Mouse (Mus musculus): ENCODE results near the gene B3galt1. TPM values are rescaled to one million over a fixed set of nuclear protein-coding genes. Genes with fewer than 3 reads are reported as not detected.

Gene B3galt1
- polyA plus RNA-seq, 1 experiment from 2014 or later = 8.3 TPM

- 73% methylated on average over 2 of the region's 2 CpGs for WGBS
- H3K4me3 ChIP-seq (ENCODE audit: low read depth, low read length) = no peak overlapping the region
- no peak overlapping the region for H3K9ac ChIP-seq (ENCODE audit: low read depth, low read length)
- H3K9me3 ChIP-seq (ENCODE audit: control insufficient read depth, low read length) = no peaks in the 10 kb centered on the region
- no peak overlapping the region for H3K4me2 ChIP-seq (ENCODE audit: low read depth, low read length)
- no peaks in the 10 kb centered on the region for H3K36me3 ChIP-seq (ENCODE audit: control insufficient read depth, insufficient read depth, low read length)
- DNase-seq (ENCODE audit: low spot score) (no peak), ATAC-seq (ENCODE audit: low read depth) (no peak)
- no peaks in the 10 kb centered on the region for H3K27me3 ChIP-seq (replicated peaks; ENCODE audit: control insufficient read depth, insufficient read depth, low read length)
- H3K27ac ChIP-seq (replicated peaks; ENCODE audit: low read depth, low read length) = no peak overlapping the region
- H3K4me1 ChIP-seq (ENCODE audit: control insufficient read depth, insufficient read depth, low read length) = no peaks in the 10 kb centered on the region
Observed at GRCm38 (mm10) chr2:68143292-68143691, 577.6 kb downstream of the B3galt1 start.

- Histone ChIP-seq H3K9ac (ENCODE audit: low read depth, low read length) (no peak overlapping the region), H3K9me3 (ENCODE audit: control insufficient read depth, low read length) (no peaks in the 10 kb centered on the region), H3K4me2 (ENCODE audit: low read depth, low read length) (no peak overlapping the region), H3K4me1 (ENCODE audit: control insufficient read depth, insufficient read depth, low read length) (no peaks in the 10 kb centered on the region), H3K36me3 (ENCODE audit: control insufficient read depth, insufficient read depth, low read length) (no peaks in the 10 kb centered on the region), H3K4me3 (ENCODE audit: low read depth, low read length) (no peak overlapping the region), H3K27ac (replicated peaks; ENCODE audit: low read depth, low read length) (no peak overlapping the region), H3K27me3 (replicated peaks; ENCODE audit: control insufficient read depth, insufficient read depth, low read length) (no peaks in the 10 kb centered on the region)
- 88% methylated on average over 5 of the region's 5 CpGs for WGBS
- no peak for DNase-seq (ENCODE audit: low spot score)
- ATAC-seq (ENCODE audit: low read depth) = no peak
Observed at GRCm38 (mm10) chr2:68159751-68160150, 594.1 kb downstream of the B3galt1 start.

- no peak overlapping the region for H3K27ac ChIP-seq (replicated peaks; ENCODE audit: low read depth, low read length)
- H3K9me3 ChIP-seq (ENCODE audit: control insufficient read depth, low read length) = no peaks in the 10 kb centered on the region
- no peaks in the 10 kb centered on the region for H3K4me1 ChIP-seq (ENCODE audit: control insufficient read depth, insufficient read depth, low read length)
- H3K9ac ChIP-seq (ENCODE audit: low read depth, low read length) = no peak overlapping the region
- no peaks in the 10 kb centered on the region for H3K36me3 ChIP-seq (ENCODE audit: control insufficient read depth, insufficient read depth, low read length)
- no peaks in the 10 kb centered on the region for H3K27me3 ChIP-seq (replicated peaks; ENCODE audit: control insufficient read depth, insufficient read depth, low read length)
- no peak for DNase-seq (ENCODE audit: low spot score)
- no peak overlapping the region for H3K4me3 ChIP-seq (ENCODE audit: low read depth, low read length)
- no peak for ATAC-seq (ENCODE audit: low read depth)
- 82% methylated on average over 2 of the region's 2 CpGs for WGBS
- H3K4me2 ChIP-seq (ENCODE audit: low read depth, low read length) = no peak overlapping the region
Observed at GRCm38 (mm10) chr2:68160566-68160965, 594.9 kb downstream of the B3galt1 start.

GRCm38 (mm10) chr2:68162012-68162411 lies 596.3 kb downstream of the B3galt1 start:
- H3K36me3 ChIP-seq (ENCODE audit: control insufficient read depth, insufficient read depth, low read length) = no peaks in the 10 kb centered on the region
- ATAC-seq (ENCODE audit: low read depth) = no peak
- 79% methylated on average over 4 of the region's 4 CpGs for WGBS
- H3K27me3 ChIP-seq (replicated peaks; ENCODE audit: control insufficient read depth, insufficient read depth, low read length) = no peaks in the 10 kb centered on the region
- no peaks in the 10 kb centered on the region for H3K4me1 ChIP-seq (ENCODE audit: control insufficient read depth, insufficient read depth, low read length)
- H3K9me3 ChIP-seq (ENCODE audit: control insufficient read depth, low read length) = no peaks in the 10 kb centered on the region
- H3K4me3 ChIP-seq (ENCODE audit: low read depth, low read length) = no peak overlapping the region
- H3K9ac ChIP-seq (ENCODE audit: low read depth, low read length) = no peak overlapping the region
- no peak for DNase-seq (ENCODE audit: low spot score)
- no peak overlapping the region for H3K4me2 ChIP-seq (ENCODE audit: low read depth, low read length)
- no peak overlapping the region for H3K27ac ChIP-seq (replicated peaks; ENCODE audit: low read depth, low read length)

GRCm38 (mm10) chr2:68171306-68171705 lies 605.6 kb downstream of the B3galt1 start:
- no peak overlapping the region for H3K9ac ChIP-seq (ENCODE audit: low read depth, low read length)
- H3K27ac ChIP-seq (replicated peaks; ENCODE audit: low read depth, low read length) = no peak overlapping the region
- H3K4me1 ChIP-seq (ENCODE audit: control insufficient read depth, insufficient read depth, low read length) = no peaks in the 10 kb centered on the region
- H3K36me3 ChIP-seq (ENCODE audit: control insufficient read depth, insufficient read depth, low read length) = no peaks in the 10 kb centered on the region
- 73% methylated on average over 10 of the region's 10 CpGs for WGBS
- no peak overlapping the region for H3K4me2 ChIP-seq (ENCODE audit: low read depth, low read length)
- H3K4me3 ChIP-seq (ENCODE audit: low read depth, low read length) = no peak overlapping the region
- no peak for ATAC-seq (ENCODE audit: low read depth)
- no peaks in the 10 kb centered on the region for H3K27me3 ChIP-seq (replicated peaks; ENCODE audit: control insufficient read depth, insufficient read depth, low read length)
- no peak for DNase-seq (ENCODE audit: low spot score)
- H3K9me3 ChIP-seq (ENCODE audit: control insufficient read depth, low read length) = no peaks in the 10 kb centered on the region

Small RNA genes within 50 kb of the gene (microRNA-seq; reads per million reads assigned to microRNA genes)
- gene Mir6335 (ENCODE audit: borderline number of aligned reads) (not detected), gene Mir7224 (ENCODE audit: borderline number of aligned reads) (2.2 reads per million, percentile 8 among the genes with 10 or more reads in this experiment)

Other genes starting within 250 kb of the B3galt1 start
- gene Gm21830, start 152.1 kb upstream of the B3galt1 start, polyA plus RNA-seq (2014; fragmentation: Nextera tagmentation; extraction: Ambion mirVana) = not detected in 2 replicates
- not detected in 2 replicates for gene Gm26727, start 132.7 kb upstream of the B3galt1 start, polyA plus RNA-seq (2014; fragmentation: Nextera tagmentation; extraction: Ambion mirVana)
- gene Xirp2, start 119.9 kb upstream of the B3galt1 start, polyA plus RNA-seq (2014; fragmentation: Nextera tagmentation; extraction: Ambion mirVana) = 0.34 and 0.85 TPM in 2 replicates